Mouse (Mus musculus): ENCODE data around the gene Th.

DNA sequence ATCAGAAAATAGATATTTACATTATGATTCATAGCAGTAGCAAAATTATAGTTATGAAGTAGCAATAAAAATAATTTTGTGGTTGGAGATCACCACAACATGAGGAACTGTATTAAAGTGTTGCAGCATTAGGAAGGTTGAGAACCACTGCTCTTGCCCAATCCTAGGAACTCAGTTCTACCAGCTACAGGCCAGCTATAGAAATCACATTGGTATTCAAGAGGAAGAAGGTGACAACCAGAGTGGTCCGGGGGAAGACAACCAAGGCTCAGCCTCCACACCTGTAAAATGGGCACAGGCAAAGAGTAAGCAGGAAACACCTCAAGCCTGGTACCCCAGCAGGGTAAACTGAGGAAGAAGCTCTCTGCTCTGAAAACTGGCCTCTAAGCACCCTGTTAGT is 27.9 kb upstream of the Th start:
- no peak for TF ChIP-seq GATA1 (IDR thresholded peaks at IDR 0.05; ENCODE audit: borderline replicate concordance, low read length)
- no peak for TF ChIP-seq FLI1 (IDR thresholded peaks at IDR 0.05; ENCODE audit: low read length)
